Mouse (Mus musculus): ENCODE results near the gene Prepl. TPM values are rescaled to one million over a fixed set of nuclear protein-coding genes. Genes with fewer than 3 reads are reported as not detected.

Prepl gene
- total RNA-seq, 2 experiments from 2014 or later = 85.9 to 87.3 TPM

DNA sequence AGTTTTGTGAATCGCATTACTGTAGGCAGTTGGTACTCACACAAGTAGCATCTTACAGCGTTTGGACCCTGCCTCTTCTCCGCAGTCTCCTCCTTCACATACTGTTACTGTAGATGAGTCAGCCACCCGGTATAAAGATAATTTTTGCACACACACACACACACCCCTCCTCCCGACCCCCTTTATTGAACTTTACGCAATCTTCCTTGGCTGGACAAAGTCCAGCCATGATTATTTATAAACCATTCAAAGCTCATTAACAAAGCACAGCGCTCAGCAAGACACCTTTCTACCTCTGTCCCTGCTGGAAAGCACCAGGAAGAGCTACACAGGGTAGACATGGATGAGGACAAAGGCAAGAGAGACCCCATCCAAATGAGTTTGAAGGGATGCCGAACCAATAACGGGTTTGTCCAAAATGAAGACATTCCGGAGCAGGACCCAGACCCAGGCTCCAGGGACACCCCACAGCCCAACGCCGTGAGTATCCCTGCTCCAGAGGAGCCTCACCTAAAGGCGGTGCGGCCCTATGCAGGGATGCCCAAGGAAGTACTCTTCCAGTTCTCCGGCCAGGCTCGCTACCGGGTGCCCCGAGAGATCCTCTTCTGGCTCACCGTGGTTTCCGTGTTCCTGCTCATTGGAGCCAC is 61.8 kb downstream of the Prepl start, which contains the start of gene Slc3a1:
Gene Slc3a1, plus strand, starts transcription at position 284 of the 647 bp plus-strand sequence.
- DNase-seq = no peak
- intact Hi-C loops (cut with DNase I; ENCODE audit: low total_unique reads) = no loop called here

DNA sequence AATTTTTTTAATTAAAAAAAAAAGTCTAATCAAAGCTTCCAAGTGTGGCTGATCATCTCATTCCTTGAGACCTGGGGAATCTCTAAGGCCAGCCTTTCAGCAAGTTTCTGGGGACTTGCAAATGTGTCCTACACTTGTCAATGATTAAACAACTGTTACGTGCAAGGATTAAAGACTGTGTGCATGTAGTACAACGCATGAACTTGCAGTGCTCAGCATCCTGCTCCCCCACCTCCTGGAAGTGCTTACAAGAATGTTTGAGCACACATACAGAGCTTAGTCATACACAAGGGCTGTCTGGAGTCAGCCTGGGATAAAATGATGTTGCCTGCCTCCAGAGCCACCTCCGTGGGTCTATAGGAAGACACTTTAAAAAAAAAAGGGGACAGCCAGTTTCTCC is 62.8 kb downstream of the Prepl start:
- no peak for DNase-seq
- intact Hi-C loops (cut with DNase I; ENCODE audit: low total_unique reads) = no loop called here

DNA sequence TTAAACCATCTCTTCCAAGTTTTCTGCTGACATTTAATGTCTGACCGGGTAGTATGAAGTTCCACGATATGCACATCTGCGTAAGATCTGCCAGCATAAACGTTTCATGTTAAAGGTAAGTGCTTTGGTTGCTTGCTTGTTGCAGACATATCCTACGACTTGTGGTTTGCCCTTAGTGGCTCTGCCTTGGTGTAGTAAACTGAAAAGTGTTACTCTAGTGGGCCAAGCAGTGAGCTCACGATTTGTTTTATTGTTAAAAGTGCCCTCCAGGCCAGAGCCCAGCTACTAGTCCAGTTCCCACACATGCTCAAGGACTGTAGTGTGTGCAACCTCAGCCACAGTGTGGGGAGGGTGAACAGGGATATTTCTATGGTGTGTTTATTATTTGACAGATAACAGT is 63.6 kb downstream of the Prepl start:
- no peak for DNase-seq
- intact Hi-C loops (cut with DNase I; ENCODE audit: low total_unique reads) = no loop called here

DNA sequence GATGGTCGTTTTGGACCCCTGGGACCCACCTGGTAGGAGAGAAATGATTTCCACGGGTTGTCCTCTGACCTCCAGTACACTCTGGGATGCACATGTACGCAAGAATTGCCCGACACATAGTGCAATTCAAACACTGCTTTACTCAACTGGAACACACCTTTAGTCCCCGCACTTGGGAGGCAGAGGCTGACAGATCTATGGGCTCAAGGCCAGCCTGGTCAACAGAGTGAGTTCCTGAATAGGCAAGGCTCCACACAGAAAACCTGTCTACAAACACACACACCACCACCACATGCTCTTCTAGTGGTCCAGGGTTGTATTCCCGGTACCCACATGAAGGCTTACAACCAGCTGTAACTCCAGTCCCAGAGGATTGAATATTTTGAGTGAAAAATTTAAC is 64.9 kb downstream of the Prepl start:
- DNase-seq = no peak

DNA sequence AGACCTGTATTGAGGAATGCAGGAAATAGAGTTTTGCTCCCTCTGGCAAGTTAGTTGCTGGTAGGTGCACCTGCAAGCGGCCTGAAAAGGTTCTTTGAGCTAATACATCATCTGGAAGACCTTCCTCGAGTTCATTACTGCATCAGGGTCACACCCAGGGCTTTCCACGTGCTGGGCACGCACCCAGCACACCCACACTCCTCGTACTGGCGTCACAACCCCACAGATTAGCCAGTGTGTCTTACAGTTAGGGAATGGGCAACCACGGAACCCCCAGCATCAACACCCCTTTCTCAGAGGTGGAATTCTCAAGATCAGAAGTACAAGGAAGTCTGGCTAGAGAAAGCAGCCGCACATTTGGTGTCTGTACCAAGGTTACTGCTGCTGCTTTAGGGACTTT is 65.8 kb downstream of the Prepl start:
- intact Hi-C loops (cut with DNase I; ENCODE audit: low total_unique reads) = no loop called here
- DNase-seq = no peak

More for the DNA sequence above, 64.9 kb downstream of the Prepl start:
- intact Hi-C loops (cut with DNase I; ENCODE audit: low total_unique reads) = no loop called here

DNA sequence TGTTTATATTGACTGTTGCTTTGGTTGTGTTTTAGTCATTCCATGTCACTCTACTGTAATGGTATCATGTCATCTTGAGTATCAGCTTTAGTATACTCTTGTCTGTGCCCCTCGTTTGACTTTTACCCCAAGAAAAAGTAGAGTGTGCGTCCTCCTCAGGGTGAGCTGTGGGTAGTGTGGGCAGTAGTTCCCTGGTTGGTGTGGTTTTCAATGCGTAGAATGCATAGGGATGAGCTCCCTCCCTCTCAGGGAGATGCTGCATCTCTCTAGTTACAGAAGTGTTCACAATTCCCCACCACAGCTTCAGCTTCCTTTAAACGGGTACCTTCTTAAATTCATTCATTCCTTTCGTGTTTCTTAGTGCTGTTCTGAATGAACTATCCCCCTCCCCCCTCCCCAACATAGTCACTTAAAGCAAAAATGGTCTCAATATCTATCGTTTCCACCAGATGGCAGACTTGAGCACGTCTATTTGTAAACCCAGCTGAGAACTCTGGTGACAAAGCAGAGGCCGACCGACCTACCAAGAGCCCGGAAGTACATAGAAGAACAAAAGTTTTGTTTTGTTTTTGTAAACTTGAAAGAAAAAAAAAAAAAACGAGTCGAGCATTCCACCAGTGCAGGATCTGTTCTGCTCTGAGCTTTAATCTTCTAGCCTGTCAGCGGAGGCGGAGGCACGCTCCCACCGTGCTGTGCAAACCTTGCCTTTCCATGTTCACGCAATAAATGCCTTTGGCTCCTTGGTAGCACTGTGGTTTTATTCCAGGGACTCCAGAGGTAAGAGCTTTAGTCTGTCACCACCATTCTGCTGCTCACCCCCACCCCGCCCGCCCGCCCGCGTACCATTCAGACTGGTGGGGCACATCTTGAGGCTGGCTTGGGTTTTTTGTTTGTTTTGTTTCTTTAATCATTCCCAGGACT is 66.5 kb downstream of the Prepl start:
- intact Hi-C loops (cut with DNase I; ENCODE audit: low total_unique reads) = no loop called here
- peak; percentile 15 for DNase-seq

DNA sequence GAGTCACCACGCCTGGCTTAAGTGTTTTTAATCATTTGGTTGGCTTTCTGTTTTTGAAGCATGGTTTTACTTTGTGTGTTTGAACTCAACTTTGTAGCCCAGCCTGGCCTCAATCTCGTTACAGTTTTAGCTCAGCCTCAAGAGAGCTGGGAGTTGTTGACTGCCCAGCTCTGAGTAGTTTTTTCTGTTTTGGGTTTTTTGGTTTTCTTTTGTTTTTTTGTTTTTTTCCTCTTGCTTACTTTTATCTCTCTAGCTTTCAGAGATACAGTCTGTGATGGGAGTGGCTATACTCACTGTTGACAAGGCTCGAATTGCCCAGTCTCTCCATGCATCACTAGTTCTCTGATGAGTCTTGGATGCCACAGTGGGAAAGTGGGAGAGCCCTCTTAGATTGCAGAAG is 69.7 kb downstream of the Prepl start:
- intact Hi-C loops (cut with DNase I; ENCODE audit: low total_unique reads) = no loop called here
- DNase-seq = no peak

DNA sequence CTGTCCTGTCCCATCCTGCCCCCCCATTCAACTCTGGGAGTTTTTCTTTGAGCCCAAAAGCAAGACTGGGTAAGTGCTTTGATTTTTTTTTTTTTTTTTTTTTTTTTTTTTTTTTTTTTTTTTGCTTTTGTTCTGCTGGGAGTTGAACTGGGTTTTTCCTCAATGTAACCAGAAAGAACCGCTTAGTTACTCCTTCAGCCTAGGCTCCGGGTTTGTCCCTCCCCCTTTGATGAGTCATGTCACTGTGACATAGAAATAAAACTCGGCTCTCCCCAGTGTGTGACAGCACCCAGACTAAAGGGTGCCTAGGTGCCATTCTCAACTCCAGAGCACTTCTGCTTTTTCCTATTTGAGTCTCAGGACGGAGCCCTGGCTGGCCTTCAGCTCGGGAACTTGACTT is 71.2 kb downstream of the Prepl start:
- intact Hi-C loops (cut with DNase I; ENCODE audit: low total_unique reads) = no loop called here

DNA sequence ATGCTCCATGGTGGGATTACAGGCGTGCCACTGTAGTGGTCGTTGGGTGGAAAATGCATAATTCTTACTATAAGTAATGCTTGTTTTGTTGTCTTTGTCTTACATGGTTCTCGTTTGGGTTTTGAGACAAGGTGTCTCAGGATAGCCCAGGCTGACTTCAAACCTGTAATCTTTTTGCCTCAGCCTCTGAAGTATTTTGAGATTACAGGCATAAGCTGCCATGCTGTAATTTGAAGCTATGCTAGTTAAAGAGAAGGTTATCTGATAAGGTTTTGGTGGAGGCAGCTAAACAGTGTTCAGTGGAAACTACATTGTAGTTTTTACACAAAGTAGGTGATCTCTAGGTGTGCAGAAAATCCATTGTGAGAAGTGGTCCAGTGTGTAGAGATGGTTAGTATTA is 71.7 kb downstream of the Prepl start:
- no peak for DNase-seq
- intact Hi-C loops (cut with DNase I; ENCODE audit: low total_unique reads) = no loop called here

More for the DNA sequence above, 71.2 kb downstream of the Prepl start:
- no peak for DNase-seq

DNA sequence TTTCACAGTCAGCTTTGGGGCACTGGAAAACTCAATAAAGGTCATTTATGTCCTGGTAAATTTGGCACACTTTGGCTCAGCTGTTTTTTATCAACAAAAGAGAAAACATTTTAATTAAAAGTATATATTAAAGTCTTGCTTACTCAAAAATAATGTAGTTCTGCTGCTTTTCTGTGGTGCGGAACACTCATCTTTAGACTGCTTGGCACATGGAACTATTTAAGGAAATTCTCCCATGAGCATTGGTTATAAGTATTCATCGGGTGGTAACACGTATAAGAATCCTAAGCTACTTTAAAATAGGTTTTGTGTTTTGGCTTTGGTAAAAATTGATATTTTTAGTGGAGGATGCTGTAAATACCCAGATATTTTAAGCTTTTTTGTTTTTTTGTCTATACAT is 75.4 kb downstream of the Prepl start:
- intact Hi-C loops (cut with DNase I; ENCODE audit: low total_unique reads) = no loop called here
- DNase-seq = no peak

DNA sequence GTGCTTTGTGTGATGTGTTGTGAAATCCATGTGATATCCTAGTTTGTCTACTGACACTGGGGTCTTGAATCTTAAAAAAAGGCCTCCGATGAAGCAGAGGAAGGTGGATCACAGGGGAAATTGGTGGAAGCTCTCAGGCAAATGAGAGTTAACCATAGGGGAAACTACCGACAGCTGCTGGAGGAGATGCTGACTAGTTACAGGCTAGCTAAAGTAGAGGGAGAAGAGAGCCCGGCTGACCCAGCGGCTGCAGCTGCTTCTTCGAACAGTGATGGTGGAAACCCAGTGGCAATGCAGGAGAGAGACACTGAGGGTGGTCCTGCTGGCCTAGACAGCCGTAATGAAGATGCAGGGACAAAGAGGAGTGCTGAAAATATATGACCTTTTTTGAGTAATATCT is 76.6 kb downstream of the Prepl start:
- DNase-seq = no peak
- intact Hi-C loops (cut with DNase I; ENCODE audit: low total_unique reads) = no loop called here

Other genes starting within 250 kb of the Prepl start
- gene Ppm1b, start 133.5 kb downstream of the Prepl start, total RNA-seq (2021) = 100 to 1,000 TPM; 137 to 144 TPM
- gene Slc3a1, start 61.9 kb downstream of the Prepl start, total RNA-seq (2021) = not detected
- 1 to 10 TPM; 1.5 to 1.7 TPM for gene Camkmt, start 311 bp upstream of the Prepl start, total RNA-seq (2021)

All from gastrocnemius, postnatal 14 days (tissue).